Mouse (Mus musculus): Measurements from ENCODE around the gene Dagla. TPM values are rescaled to one million over a fixed set of nuclear protein-coding genes. Genes with fewer than 3 reads are reported as not detected.

The Dagla gene
- 10 to 100 TPM; 84.2 to 85.4 TPM for total RNA-seq (2021)
- long read RNA-seq, experiment 1, full-length matches to known transcripts, result 4 of 47 reads
- long read RNA-seq, experiment 1, partial matches to known transcripts, result 6 of 47 reads
- long read RNA-seq, experiment 1, other reads (novel, unspliced or antisense), result 37 of 47 reads
- long read RNA-seq, experiment 2, full-length matches to known transcripts, result 7 of 43 reads
- long read RNA-seq, experiment 2, partial matches to known transcripts, result 4 of 43 reads
- long read RNA-seq, experiment 2, other reads (novel, unspliced or antisense), result 32 of 43 reads

DNA sequence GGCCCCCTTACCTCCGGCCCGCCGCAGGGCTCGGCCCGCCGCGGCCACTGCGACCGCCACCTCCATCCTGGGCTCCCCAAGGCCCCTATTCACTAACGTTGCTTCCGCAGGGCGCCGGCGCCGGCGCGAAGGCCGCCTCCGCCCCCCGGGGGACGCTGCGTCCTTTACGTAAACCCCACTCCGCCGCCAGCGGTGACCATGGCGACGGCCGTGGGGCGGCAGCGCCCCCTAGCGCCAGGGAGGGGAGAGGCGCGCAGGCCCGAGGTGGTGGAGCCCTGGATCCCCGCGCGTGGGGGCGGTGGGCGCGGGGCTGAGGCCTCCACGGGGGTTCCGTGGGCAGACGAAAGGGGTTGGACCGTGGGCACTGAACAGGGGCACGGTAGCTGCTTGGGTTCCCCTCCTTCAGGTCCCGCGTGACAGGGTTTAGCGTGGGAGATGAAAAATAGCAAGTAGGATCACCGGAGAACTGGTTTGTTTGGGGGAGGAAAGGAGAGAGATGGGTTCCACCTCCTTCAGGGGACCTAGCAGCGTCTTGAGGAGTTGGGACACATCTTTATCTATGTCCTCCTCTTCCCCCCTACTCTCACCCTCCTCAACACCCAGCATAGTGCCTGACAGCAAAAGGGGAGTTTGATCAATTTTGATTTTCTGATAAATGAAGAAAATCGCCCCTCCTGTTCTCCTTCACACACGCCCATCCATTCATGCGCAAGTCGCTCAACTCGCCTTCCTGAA lies at the start of gene Dagla:
Gene Dagla, minus strand, starts transcription at position 68 of the 735 bp plus-strand sequence.
- intact Hi-C loops (cut with DNase I), result loop anchor here (2.0 kb wide), 1 partner anchor 38 kb away; no protein-coding TSS in a partner anchor
- DNase-seq (ENCODE audit: low spot score in 2 of 2), result peak; percentile 70 to 85

DNA sequence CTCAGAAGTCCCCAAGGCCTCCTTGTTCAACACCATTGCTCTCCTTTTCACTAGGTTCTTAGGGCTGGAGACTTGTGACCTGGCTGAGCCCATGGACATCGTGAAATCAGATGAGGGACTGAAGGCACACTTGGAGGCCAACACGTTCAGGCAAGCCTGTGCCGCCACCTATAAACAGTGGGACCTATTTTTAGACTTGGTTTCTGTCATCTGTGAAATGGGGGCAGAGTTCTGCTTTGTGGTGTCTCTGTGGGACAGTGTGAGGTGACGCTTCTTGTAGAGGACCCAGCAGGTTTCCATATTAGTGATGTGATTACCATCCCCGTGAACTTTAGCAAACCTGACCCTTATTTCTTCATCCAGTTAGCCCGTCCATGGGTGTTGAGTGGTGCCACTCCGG lies 47.5 kb upstream of the Dagla start:
- intact Hi-C loops (cut with DNase I), result no loop called here
- DNase-seq (ENCODE audit: low spot score in 2 of 2), result no peak

DNA sequence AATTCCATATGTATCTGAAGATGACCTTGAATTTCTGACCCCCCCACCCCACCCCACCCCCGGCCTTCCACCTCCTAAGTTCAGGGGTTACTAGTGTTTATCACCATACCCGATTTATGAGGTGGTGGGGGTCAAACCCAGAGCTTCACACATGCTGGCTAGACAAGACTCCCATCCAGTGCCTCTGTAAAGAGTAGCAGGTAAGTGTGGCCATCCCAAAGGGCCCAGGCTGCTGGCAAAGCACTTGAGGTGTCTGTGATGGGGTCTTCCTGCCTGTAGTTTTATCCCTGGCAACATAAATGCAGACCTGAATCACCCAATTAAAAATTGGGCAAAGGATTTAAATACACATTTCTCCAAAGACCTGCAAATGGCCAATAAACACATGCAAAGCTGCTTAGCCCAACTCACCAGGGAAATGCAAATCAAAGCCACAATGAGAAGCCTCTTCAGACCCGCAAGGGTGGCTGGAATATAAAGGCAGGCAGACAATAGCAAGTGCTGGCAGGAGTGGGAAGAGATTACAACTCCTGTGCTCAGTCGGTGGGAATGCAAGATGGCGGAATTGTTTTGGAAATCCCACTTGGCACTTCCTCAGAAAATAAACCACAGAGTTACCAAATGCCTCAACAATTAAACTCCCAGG lies 43.1 kb upstream of the Dagla start:
- intact Hi-C loops (cut with DNase I), result no loop called here
- no peak for DNase-seq (ENCODE audit: low spot score in 2 of 2)

DNA sequence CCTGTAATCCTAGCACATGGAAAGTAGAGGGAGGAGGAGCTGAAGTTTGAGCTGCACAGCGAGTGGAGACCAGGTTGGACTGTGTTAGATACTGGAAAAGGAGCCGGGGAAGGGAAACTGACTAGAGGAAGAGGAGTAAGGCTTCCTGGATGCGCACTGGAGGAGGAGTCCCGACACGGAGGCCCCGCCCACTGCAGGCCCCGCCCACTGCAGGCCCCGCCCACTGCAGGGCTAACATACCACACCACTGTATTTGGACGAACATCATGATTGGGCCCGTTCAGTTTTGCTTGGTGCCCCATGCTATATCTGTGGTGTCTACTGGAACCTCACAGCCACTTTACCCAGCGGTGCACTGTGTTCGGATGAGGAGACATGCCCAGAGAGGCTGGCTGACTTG lies 41.0 kb upstream of the Dagla start:
- no peak for DNase-seq (ENCODE audit: low spot score in 2 of 2)
- intact Hi-C loops (cut with DNase I), result no loop called here

DNA sequence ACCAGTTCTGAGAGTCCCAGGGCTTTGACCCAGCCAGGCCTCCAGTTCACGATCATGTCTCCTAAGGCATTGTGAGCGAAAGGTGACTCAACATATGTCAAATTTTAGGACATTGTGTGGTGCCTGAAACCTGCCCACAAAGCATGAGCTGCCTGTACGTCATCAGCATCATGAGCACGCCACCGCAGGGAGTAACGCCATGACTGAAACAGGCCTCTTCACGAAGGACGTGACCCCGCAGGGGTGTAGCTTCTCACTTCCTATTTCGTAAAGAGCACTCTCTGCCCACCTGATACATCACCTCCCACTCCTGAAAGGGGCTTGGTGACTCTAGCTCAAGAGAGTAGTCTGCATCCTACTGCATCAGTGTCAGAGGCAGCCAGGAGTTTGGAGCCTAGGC lies 39.2 kb upstream of the Dagla start:
- intact Hi-C loops (cut with DNase I), result no loop called here
- no peak for DNase-seq (ENCODE audit: low spot score in 2 of 2)

DNA sequence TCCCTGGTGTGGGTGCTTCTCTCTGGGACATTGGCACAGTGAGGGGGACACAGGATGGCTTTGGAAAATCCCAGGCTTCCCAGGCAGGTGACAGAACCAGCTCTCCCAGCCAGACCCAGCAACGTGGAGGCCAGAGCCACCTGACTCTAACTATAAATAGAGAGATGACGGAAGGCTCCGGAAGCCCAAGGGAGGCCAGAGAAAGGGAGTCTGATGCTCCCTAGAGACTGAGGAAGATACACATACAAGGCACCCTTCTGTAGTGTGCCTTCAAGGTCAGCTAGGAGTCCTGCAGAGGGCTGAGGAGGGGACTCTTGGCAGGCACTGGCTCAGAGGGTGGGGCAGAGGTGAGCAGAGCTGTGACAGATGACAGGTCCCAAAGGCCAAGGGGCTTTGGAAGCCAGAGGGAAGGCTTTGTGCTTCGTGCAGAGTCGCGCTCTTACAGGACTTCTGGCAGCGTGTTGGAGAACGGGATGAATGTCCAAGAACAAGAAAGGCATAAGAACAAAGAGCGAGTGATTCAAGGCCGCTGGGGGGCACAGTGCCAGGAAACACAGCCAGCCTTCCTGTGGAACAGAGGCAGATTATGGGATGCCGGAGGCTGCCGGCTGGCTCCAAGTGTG lies 37.3 kb upstream of the Dagla start:
- peak; percentile 84 to 88 for DNase-seq (ENCODE audit: low spot score in 2 of 2)
- intact Hi-C loops (cut with DNase I), result loop anchor here (2.0 kb wide), 1 partner anchor 47 kb away; the partner anchor contains the start of gene Syt7

DNA sequence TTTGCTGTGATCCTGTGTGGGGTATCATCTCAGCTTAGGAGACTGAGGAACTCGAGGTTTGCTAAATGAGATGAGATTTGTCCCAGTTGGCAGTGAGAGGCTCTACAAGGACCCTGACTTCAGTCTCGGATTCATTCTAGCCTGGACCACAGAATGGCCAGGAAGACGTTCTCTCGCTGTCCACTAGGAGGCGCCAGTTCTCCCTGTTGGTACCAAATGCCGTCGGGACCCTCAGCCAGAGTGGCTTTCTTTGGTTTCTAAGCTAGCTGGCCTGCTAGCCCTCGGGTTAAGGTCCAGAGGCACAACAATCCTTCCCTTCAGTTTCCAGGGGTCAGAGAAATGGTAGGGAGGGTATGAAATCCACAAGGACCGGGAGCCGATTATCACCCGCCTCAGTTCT lies 36.5 kb upstream of the Dagla start:
- peak; percentile 78 to 81 for DNase-seq (ENCODE audit: low spot score in 2 of 2)
- intact Hi-C loops (cut with DNase I), result loop anchor here (2.0 kb wide), 1 partner anchor 48 kb away; the partner anchor contains the start of gene Syt7

DNA sequence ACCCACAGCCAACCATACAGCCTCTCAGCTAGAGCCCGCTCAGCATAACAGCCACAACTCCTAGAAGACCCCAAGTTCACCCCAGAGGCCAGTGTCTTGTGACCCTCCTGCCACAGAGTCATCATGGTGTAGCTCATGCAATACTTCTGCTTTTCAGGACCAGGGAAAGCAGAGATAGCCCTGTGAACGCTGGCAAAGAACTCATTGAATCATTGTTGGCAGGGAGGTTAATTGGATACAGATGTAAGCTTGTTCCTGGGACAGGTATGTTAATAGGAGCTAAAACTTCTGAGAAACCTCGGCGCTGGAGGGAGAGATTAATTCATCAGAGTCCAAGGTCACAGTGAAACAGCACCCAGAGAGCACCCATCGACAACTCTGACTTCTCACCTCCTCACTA lies 36.0 kb upstream of the Dagla start:
- intact Hi-C loops (cut with DNase I), result loop anchor here (2.0 kb wide), 1 partner anchor 48 kb away; the partner anchor contains the start of gene Syt7
- DNase-seq (ENCODE audit: low spot score in 2 of 2), result no peak

DNA sequence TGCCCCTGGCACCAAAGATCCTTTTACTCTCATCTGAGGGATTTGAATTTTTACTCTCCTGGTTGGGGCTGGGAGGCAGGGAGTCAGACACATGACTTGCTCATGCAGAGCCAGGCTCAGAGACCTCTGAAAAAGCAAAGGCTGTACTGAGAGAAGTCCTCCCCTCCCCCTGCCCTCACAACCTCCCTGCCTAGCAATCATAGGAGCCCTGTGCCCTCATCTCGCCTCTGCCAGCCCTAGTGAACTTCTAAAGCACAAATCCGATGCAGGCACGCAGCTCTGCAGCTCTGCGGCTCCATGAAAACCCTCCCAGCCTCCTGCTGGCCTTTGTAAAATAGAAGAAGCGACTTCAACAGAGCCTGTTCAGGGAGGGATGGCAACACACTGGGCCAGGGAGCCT lies 34.6 kb upstream of the Dagla start:
- no peak for DNase-seq (ENCODE audit: low spot score in 2 of 2)
- intact Hi-C loops (cut with DNase I), result no loop called here

DNA sequence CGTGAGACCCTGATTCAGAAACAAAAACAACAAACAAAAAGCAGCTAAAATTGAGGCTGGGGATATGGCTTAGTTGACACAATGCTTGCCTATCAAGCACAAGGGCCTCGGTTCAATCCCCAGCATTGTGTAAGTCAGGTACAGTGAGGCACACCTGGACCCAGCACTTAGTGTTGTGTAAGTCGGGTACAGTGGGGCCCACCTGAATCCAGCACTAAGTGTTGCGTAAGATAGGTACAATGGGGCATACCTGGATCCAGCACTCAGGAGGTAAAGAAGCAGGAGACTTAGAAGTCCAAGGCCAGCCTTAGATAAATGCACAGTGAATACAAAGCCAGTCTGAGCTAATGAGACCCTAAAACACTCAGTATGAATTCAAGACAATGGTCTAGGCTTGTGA lies 34.0 kb upstream of the Dagla start:
- intact Hi-C loops (cut with DNase I), result no loop called here
- DNase-seq (ENCODE audit: low spot score in 2 of 2), result no peak

DNA sequence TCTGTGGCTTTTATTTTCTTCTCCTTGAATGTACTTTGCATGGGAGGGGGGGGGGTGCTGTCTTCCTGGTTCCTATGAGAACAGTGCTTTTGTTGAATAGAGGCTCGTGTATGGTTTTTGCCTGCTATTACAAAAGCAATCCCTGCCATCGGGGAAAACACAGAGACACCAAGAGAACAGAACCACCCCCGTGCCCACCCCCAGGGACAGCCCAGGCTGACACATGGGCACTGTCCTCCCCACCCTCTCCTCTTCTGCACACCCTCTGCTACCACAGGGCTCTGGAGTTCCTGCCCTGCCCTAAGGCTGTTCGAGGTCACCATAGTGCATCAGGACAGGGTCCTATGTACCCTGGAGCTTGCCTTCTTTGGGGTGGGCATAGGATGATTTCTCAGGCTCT lies 29.8 kb upstream of the Dagla start:
- DNase-seq (ENCODE audit: low spot score in 2 of 2), result peak in 1 of 2 experiments; percentile 70
- intact Hi-C loops (cut with DNase I), result loop anchor here (5.0 kb wide), 2 partner anchors 77 to 158 kb away; no protein-coding TSS in a partner anchor

DNA sequence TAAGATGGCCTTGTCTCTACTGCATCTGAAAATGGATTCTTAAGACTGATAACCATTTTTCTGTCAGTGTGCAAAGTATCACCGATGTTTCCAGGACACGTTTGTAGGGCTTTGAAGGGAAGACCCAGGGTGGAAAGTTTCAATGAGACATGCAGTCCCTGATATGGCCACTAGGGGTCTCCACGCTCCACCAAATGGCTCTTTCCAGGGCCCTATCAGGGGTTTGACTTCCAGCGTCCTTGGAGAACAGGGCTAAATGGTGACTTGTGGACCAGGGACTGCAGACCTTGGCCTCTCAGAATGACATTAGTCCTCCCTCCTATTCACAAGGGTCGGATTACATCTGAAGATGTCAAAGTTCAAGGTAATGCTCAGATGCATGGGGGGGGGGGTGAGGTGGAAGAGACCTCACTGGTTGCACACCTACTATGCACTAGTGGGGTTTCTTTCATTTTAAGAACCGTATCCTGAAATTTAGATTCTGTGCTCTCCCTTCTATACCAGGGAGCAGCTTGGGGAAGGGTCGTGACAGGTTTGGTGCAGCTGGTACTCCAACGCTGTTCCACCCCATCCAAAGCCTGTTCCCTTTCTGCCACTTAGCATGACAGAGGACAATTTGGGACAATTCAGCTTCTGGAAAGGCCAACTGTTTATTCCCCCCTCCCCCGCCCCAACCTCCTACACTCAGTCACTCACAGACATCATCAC lies 29.0 kb upstream of the Dagla start:
- intact Hi-C loops (cut with DNase I), result loop anchor here (1.0 to 5.0 kb wide), 3 partner anchors 76 to 159 kb away; no protein-coding TSS in a partner anchor
- DNase-seq (ENCODE audit: low spot score in 2 of 2), result peak; percentile 74 to 83

DNA sequence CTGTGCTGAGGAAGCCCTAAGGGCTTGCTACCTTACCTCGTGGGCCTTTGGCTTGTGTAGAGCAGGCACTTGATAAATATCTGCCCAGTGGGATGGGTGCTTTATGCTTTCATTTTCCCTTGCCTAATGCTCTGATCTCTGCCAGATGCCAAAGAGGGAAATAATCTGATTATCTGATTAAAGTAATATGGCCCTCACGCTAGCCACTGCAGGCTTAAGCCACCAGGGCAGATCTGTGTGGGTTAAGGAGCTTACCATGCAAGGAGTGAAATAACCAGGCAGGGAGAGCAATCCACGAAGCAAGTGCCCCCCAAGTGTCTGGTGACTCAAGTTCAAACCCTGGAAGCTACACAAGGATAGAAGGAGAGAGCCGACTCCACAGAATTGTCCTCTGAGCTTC lies 27.0 kb upstream of the Dagla start:
- intact Hi-C loops (cut with DNase I), result loop anchor here (5.0 kb wide), 2 partner anchors 74 to 161 kb away; no protein-coding TSS in a partner anchor
- no peak for DNase-seq (ENCODE audit: low spot score in 2 of 2)

DNA sequence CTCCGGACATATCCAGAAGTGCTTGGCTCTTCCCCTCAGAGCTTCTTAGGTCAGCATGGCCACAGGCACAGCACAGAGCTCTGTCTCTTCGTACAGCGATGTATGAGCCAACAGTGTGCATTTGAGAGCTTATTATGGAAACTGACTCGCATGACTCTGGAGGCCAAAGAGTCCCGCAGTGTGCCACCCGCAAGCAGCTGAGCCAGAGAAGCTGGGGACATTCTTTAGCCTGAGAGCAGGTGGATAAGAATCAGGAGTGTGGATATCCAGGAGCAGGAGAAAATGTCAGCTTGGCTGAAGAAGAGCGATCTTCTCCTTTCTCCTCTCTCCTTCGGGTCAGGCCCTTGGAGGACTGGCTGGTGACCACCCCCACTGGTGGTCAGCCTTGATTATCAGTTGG lies 24.4 kb upstream of the Dagla start:
- intact Hi-C loops (cut with DNase I), result no loop called here
- DNase-seq (ENCODE audit: low spot score in 2 of 2), result no peak

DNA sequence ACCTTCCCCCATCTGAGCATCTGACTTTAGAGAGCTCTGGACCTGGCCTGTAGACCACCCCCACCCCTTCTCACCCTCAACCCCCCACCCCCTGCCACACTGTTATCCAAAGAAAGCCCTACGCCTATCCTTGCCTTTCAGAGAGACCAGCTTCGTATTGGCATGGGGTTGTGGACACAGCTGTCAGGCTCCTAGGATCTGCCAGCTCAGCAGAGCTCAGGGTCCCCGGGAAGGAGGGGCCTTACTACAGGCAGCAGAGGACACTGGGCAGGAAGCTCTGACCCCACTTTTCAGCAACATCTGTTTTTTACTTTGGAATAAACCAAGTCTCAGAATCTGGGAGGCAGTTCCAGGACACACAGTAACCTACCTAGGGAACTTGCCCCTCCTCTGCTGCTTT lies 21.9 kb upstream of the Dagla start:
- DNase-seq (ENCODE audit: low spot score in 2 of 2), result no peak
- intact Hi-C loops (cut with DNase I), result no loop called here

DNA sequence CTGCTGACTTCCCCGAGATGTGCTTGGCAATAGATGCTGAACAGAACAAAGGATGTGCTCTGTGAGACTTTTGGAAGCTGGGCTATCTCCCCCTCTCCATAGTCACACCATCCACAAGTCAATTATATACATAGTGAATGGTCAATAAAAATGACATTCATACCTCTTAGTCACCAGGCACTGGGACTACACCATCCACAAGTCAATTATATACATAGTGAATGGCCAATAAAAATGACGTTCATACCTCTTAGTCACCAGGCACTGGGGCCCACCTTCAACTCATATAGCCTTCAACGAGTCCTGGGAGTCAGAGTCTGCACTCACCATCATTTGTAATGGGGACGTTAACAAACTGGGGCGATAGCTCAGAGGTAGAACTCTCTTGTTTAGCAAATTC lies 19.2 kb upstream of the Dagla start:
- intact Hi-C loops (cut with DNase I), result no loop called here
- no peak for DNase-seq (ENCODE audit: low spot score in 2 of 2)

DNA sequence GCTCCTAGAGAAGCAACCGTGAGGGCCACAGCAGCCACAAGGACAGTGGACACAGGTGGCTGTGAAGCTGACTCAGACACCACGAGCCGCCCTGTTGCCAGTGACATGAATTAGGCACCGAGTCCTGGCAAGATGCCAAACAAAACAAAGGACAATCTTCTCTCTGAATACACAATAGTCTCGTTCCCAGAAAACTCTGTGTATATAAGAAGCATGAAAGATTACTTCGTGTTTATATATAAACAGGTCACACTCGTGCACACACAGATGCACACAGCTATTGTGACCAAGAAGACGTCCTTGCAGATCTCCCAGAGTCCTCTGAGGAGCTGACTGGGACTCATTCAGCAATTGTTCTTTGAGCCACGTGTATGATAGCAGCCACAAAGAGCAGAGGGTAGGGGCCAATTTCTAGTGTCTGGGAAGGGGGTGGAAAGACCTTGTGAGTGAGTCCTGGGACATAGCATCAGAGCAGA lies 18.7 kb upstream of the Dagla start:
- intact Hi-C loops (cut with DNase I), result no loop called here

DNA sequence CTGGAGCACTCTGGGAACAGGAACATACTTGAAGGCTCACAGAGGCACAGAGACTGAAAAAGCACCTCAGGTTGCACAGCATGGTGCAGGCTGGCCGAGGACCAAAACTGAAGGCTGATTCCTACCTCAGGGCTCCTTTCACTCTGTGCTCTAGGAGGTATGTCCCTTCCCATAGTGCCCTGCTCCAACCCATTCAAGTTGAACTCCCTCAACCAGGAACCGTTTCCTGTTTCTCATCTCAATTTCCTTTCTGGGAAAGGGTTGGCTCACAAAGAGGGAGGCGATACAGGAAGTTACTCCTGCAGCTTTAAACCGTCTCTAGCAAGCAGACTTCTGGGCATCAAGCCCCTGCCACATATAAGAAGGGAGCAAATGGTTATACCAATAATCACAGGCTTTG lies 13.1 kb upstream of the Dagla start:
- intact Hi-C loops (cut with DNase I), result no loop called here
- DNase-seq (ENCODE audit: low spot score in 2 of 2), result no peak

More for the DNA sequence above, 18.7 kb upstream of the Dagla start:
- DNase-seq (ENCODE audit: low spot score in 2 of 2), result no peak

DNA sequence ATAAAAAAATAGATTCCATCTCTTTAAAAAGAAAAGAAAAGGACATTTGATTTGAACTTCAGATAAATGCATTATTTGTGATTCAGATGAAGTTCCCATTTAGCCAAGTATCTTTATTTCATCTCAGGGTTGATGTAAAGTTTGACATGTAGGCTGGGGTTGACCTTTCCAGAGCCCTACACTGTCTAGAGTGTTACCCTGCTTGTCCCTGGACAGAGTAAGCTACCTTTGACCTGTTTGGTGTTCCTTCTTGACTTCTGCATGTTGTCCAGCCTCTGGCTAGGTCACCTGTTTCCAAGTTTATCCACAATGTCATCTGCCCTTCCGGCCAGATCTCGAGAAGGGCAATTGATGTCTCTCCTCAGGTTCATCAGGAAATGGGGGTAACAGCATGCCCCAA lies 12.7 kb upstream of the Dagla start:
- intact Hi-C loops (cut with DNase I), result no loop called here

More for the DNA sequence above, 12.7 kb upstream of the Dagla start:
- DNase-seq (ENCODE audit: low spot score in 2 of 2), result no peak
